Mouse (Mus musculus): ENCODE measurements at regions not wholly inside any gene's neighbourhood (a gene's known extent, or its start where the extent isn't known, plus 50 kb on each side); places are given as distances from the start of the nearest gene placed in this dataset.

- Histone ChIP-seq H3K27me3 (ENCODE audit: insufficient read depth, low read length) (no peaks in the 10 kb centered on the region), H3K27ac (no peak overlapping the region), H3K9me3 (ENCODE audit: low read length) (no peaks in the 10 kb centered on the region), H3K4me1 (ENCODE audit: insufficient read depth, low read length) (no peaks in the 10 kb centered on the region), H3K4me2 (ENCODE audit: low read depth, low read length) (no peak overlapping the region), H3K4me3 (ENCODE audit: low read length) (no peak overlapping the region), H3K9ac (replicated peaks; ENCODE audit: low read length) (no peak overlapping the region), H3K36me3 (ENCODE audit: insufficient read depth, low read length) (no peaks in the 10 kb centered on the region)
- no peak for ATAC-seq
- no peak for TF ChIP-seq CTCF (IDR thresholded peaks at IDR 0.05; ENCODE audit: low read depth)
- WGBS: 85% methylated on average over 3 of the region's 3 CpGs
- DNase-seq (ENCODE audit: low spot score): no peak
These were observed 145.4 kb upstream of the Id2 start for GRCm38 (mm10) chr12:25242369-25242768.

DNA sequence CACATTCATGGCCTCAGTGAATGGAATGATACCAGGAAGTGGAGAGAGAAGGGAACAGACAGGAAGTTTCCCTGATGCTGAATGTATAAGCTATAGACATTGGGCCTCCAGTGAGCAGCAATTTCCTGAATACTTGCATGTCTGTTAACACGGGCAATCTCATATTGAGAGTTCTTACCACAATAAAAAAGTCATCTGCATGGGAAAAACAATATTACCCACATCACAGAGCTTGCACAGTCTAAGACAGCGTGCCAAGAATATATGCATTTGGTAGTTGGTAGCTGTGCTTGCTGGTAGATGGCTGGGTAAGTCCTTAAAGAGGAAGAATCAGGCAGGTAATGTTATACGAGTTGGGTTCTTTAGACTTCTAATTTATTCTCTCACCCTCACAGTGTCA is 144.7 kb upstream of the Id2 start:
- ATAC-seq: no peak
- DNase-seq (ENCODE audit: low spot score): no peak
- Histone ChIP-seq H3K27me3 (ENCODE audit: insufficient read depth, low read length) (no peaks in the 10 kb centered on the region), H3K9ac (replicated peaks; ENCODE audit: low read length) (no peak overlapping the region), H3K4me1 (ENCODE audit: insufficient read depth, low read length) (no peaks in the 10 kb centered on the region), H3K4me2 (ENCODE audit: low read depth, low read length) (no peak overlapping the region), H3K27ac (no peak overlapping the region), H3K9me3 (ENCODE audit: low read length) (no peaks in the 10 kb centered on the region), H3K4me3 (ENCODE audit: low read length) (no peak overlapping the region), H3K36me3 (ENCODE audit: insufficient read depth, low read length) (no peaks in the 10 kb centered on the region)
- TF ChIP-seq CTCF (IDR thresholded peaks at IDR 0.05; ENCODE audit: low read depth): no peak
- WGBS: 86% methylated on average over 3 of the region's 3 CpGs

DNA sequence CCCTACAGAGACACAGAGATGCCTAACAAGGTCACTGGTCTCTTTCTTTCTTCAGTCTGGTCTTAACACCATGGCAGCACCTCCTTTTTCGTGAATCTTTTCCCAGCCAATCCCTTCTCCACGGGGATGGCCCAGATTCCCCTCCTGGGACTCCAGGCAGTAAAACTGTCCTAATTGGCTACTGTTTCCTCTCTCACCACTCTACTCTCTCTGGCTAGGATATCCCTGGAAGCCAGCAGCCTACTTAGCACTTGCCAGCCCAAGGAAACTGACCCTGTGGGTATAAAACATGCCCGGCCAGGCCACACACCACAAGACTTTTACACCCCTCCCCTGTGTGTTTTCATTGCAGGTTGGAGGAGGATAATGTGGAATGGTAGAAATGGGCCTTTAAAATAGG is 143.9 kb upstream of the Id2 start:
- peak; percentile 41; the same call in 1 of the 2 replicates for ATAC-seq
- no peak for TF ChIP-seq CTCF (IDR thresholded peaks at IDR 0.05; ENCODE audit: low read depth)
- 78% methylated on average over 3 of the region's 3 CpGs for WGBS
- Histone ChIP-seq H3K9ac (replicated peaks; ENCODE audit: low read length) (no peak overlapping the region), H3K4me1 (ENCODE audit: insufficient read depth, low read length) (no peaks in the 10 kb centered on the region), H3K9me3 (ENCODE audit: low read length) (no peaks in the 10 kb centered on the region), H3K27ac (peak overlapping the region; percentile 71), H3K4me2 (ENCODE audit: low read depth, low read length) (no peak overlapping the region), H3K36me3 (ENCODE audit: insufficient read depth, low read length) (no peaks in the 10 kb centered on the region), H3K27me3 (ENCODE audit: insufficient read depth, low read length) (no peaks in the 10 kb centered on the region), H3K4me3 (ENCODE audit: low read length) (no peak overlapping the region)
- DNase-seq (ENCODE audit: low spot score): peak; percentile 22

- TF ChIP-seq CTCF (IDR thresholded peaks at IDR 0.05; ENCODE audit: low read depth): peak; percentile 7; the same call in 1 of the 2 replicates
- WGBS: 42% methylated on average over 12 of the region's 12 CpGs
- Histone ChIP-seq H3K4me2 (ENCODE audit: low read depth, low read length) (no peak overlapping the region), H3K9me3 (ENCODE audit: low read length) (no peaks in the 10 kb centered on the region), H3K9ac (replicated peaks; ENCODE audit: low read length) (no peak overlapping the region), H3K27me3 (ENCODE audit: insufficient read depth, low read length) (no peaks in the 10 kb centered on the region), H3K27ac (peak overlapping the region; percentile 71), H3K4me1 (ENCODE audit: insufficient read depth, low read length) (no peaks in the 10 kb centered on the region), H3K4me3 (ENCODE audit: low read length) (no peak overlapping the region), H3K36me3 (ENCODE audit: insufficient read depth, low read length) (no peaks in the 10 kb centered on the region)
- peak; percentile 58 for DNase-seq (ENCODE audit: low spot score)
- peak; percentile 93 for ATAC-seq
These were observed 143.2 kb upstream of the Id2 start for GRCm38 (mm10) chr12:25240142-25240541.

GRCm38 (mm10) chr12:25235071-25235470 is 138.1 kb upstream of the Id2 start:
- TF ChIP-seq CTCF (IDR thresholded peaks at IDR 0.05; ENCODE audit: low read depth): no peak
- Histone ChIP-seq H3K36me3 (ENCODE audit: insufficient read depth, low read length) (no peaks in the 10 kb centered on the region), H3K4me3 (ENCODE audit: low read length) (no peak overlapping the region), H3K9me3 (ENCODE audit: low read length) (no peaks in the 10 kb centered on the region), H3K27ac (no peak overlapping the region), H3K4me1 (ENCODE audit: insufficient read depth, low read length) (no peaks in the 10 kb centered on the region), H3K9ac (replicated peaks; ENCODE audit: low read length) (no peak overlapping the region), H3K27me3 (ENCODE audit: insufficient read depth, low read length) (no peaks in the 10 kb centered on the region), H3K4me2 (ENCODE audit: low read depth, low read length) (no peak overlapping the region)
- DNase-seq (ENCODE audit: low spot score) (no peak), ATAC-seq (no peak)
- 54% methylated on average over 8 of the region's 8 CpGs for WGBS

DNA sequence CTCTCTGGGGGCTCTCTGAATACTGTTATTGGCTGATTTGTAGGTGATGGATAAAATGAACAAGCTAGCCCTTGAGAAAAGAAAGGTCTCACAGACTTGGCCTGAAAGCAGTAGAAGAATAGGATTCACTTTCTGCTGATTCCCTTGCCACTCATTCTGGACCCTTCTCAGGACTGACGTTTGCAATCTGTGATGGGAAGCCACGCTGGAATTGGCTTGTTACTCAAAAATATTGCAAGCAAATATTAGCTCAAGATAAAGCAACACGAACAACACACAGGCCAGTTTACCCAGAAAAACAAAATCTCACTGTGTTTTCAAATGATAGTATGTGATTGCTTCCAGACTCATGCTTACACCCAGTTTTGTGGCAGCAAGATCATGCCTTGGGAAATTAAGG is 137.7 kb upstream of the Id2 start:
- no peaks in the 10 kb centered on the region for H3K4me1 ChIP-seq (ENCODE audit: insufficient read depth, low read length)
- H3K4me2 ChIP-seq (ENCODE audit: low read depth, low read length): no peak overlapping the region
- WGBS: 64% methylated on average over 3 of the region's 3 CpGs
- H3K9ac ChIP-seq (replicated peaks; ENCODE audit: low read length): no peak overlapping the region
- TF ChIP-seq CTCF (IDR thresholded peaks at IDR 0.05; ENCODE audit: low read depth): no peak
- ATAC-seq (no peak), DNase-seq (ENCODE audit: low spot score) (no peak)
- no peak overlapping the region for H3K27ac ChIP-seq
- no peaks in the 10 kb centered on the region for H3K9me3 ChIP-seq (ENCODE audit: low read length)
- no peaks in the 10 kb centered on the region for H3K36me3 ChIP-seq (ENCODE audit: insufficient read depth, low read length)
- H3K4me3 ChIP-seq (ENCODE audit: low read length): no peak overlapping the region
- no peaks in the 10 kb centered on the region for H3K27me3 ChIP-seq (ENCODE audit: insufficient read depth, low read length)

DNA sequence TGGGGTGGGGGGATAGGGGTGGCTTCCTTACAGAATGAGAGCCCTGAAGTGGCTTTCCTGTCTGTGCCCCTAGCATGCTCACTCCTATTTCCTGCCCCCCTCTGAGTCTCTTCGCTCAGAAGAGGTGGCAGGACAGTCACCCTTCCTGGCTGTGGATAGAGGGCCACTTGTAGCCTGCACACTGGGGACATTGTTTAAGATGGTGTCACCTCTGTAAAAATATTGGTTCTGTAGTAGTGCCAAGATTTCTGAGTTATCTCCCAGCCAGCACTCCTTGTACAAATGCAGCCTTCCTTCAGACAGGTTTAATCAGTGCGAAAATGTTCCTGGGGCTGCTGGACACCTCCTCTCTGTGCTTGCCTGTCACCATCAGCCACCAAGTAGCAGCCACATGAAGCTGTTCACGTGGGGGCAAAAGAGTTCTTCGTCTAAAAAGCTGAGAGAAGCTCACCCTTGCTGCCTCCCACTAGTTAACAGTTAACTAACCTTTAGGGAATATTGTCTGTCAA is 136.1 kb upstream of the Id2 start:
- H3K4me3 ChIP-seq (ENCODE audit: low read length): no peak overlapping the region
- H3K36me3 ChIP-seq (ENCODE audit: insufficient read depth, low read length): no peaks in the 10 kb centered on the region
- WGBS: 68% methylated on average over 4 of the region's 4 CpGs
- H3K9ac ChIP-seq (replicated peaks; ENCODE audit: low read length): no peak overlapping the region
- no peak for TF ChIP-seq CTCF (IDR thresholded peaks at IDR 0.05; ENCODE audit: low read depth)
- H3K27ac ChIP-seq: no peak overlapping the region
- no peak for ATAC-seq
- H3K4me1 ChIP-seq (ENCODE audit: insufficient read depth, low read length): no peaks in the 10 kb centered on the region
- no peaks in the 10 kb centered on the region for H3K27me3 ChIP-seq (ENCODE audit: insufficient read depth, low read length)
- no peaks in the 10 kb centered on the region for H3K9me3 ChIP-seq (ENCODE audit: low read length)
- DNase-seq (ENCODE audit: low spot score): no peak
- no peak overlapping the region for H3K4me2 ChIP-seq (ENCODE audit: low read depth, low read length)
